Mouse (Mus musculus) neutrophil, adult 5-6 weeks (primary cell): Measurements from ENCODE around the gene Ctdsp2. TPM values are rescaled to one million over a fixed set of nuclear protein-coding genes. Genes with fewer than 3 reads are reported as not detected.
A peak's percentile ranks its signal among the peaks of the same experiment; 100 is the strongest.

Experiments used
- ATAC-seq: fragments of 151-379, 151-347 bp; 2 replicates; pipeline ENCODE4 v1.8.0; 2017; ENCODE audit warnings: mild to moderate bottlenecking, moderate TSS enrichment; ENCODE audit not compliant: insufficient number of reproducible peaks, poor library complexity, low FRiP score, severe bottlenecking; ENCODE audit errors: extremely low read depth
- total RNA-seq: library from RNA; stranded (forward); fragments of 200-1000 nt; gene quantifications from 2 replicates; pipeline ENCODE4 v1.2.3, GENCODE M21; 2017

Gene Ctdsp2
- total RNA-seq, 1 experiment from 2014 or later = 64.6 TPM

- no peak for ATAC-seq
Measured at GRCm38 (mm10) chr10:127033301-127033741, 54.8 kb downstream of the Ctdsp2 start.

- ATAC-seq = no peak
Measured at GRCm38 (mm10) chr10:127036273-127036672, 57.8 kb downstream of the Ctdsp2 start.

GRCm38 (mm10) chr10:127037641-127038040 is 59.1 kb downstream of the Ctdsp2 start:
- ATAC-seq = no peak

- ATAC-seq = no peak
Measured at GRCm38 (mm10) chr10:127040569-127041214, 62.2 kb downstream of the Ctdsp2 start.

- no peak for ATAC-seq
Measured at GRCm38 (mm10) chr10:127041274-127041766, 62.8 kb downstream of the Ctdsp2 start, which contains the start of the genes Mettl1 and Eef1akmt3. Mettl1 (plus strand) TSS chr10:127041414. Eef1akmt3 (minus strand) TSS chr10:127041513.

- peak; percentile 65 for ATAC-seq
Measured at GRCm38 (mm10) chr10:127041774-127042338, 63.3 kb downstream of the Ctdsp2 start.

- ATAC-seq = no peak
Measured at GRCm38 (mm10) chr10:127042468-127043115, 64.1 kb downstream of the Ctdsp2 start.

GRCm38 (mm10) chr10:127043187-127043586 is 64.7 kb downstream of the Ctdsp2 start:
- no peak for ATAC-seq

- no peak for ATAC-seq
Measured at GRCm38 (mm10) chr10:127047954-127048353, 69.4 kb downstream of the Ctdsp2 start, which contains the start of gene Cyp27b1. Cyp27b1 (plus strand) TSS chr10:127048250.

GRCm38 (mm10) chr10:127048608-127049394 is 70.3 kb downstream of the Ctdsp2 start:
- no peak for ATAC-seq

Other genes starting within 250 kb of the Ctdsp2 start
- 3.8 and 6.2 TPM in 2 replicates for gene Atp23, start 77.4 kb upstream of the Ctdsp2 start, total RNA-seq
- gene Avil, start 22.0 kb downstream of the Ctdsp2 start, total RNA-seq = 2.0 and 2.1 TPM in 2 replicates
- 8.6 and 12.9 TPM in 2 replicates for gene Tsfm, start 52.1 kb downstream of the Ctdsp2 start, total RNA-seq
- 4.3 and 8.3 TPM in 2 replicates for gene Mettl1, start 62.7 kb downstream of the Ctdsp2 start, total RNA-seq
- gene Eef1akmt3, start 62.8 kb downstream of the Ctdsp2 start, total RNA-seq = 0.23 TPM in 1 of 2 replicates, not detected in the other
- not detected in 2 replicates for gene Cyp27b1, start 69.5 kb downstream of the Ctdsp2 start, total RNA-seq
- gene March9, start 81.5 kb downstream of the Ctdsp2 start, total RNA-seq = 0.98 and 1.9 TPM in 2 replicates
- gene Cdk4, start 84.8 kb downstream of the Ctdsp2 start, total RNA-seq = 25.9 and 31.7 TPM in 2 replicates
- gene Tspan31, start 91.5 kb downstream of the Ctdsp2 start, total RNA-seq = 21.9 and 23.5 TPM in 2 replicates
- gene Agap2, start 96.6 kb downstream of the Ctdsp2 start, total RNA-seq = 54.4 and 60.8 TPM in 2 replicates
- gene Os9, start 142.4 kb downstream of the Ctdsp2 start, total RNA-seq = 157 and 176 TPM in 2 replicates
- 246 and 273 TPM in 2 replicates for gene B4galnt1, start 186.5 kb downstream of the Ctdsp2 start, total RNA-seq
- gene Slc26a10, start 201.9 kb downstream of the Ctdsp2 start, total RNA-seq = 2.5 and 3.0 TPM in 2 replicates
- not detected in 2 replicates for gene Arhgef25, start 211.4 kb downstream of the Ctdsp2 start, total RNA-seq
- 9.0 and 11.5 TPM in 2 replicates for gene Dtx3, start 217.0 kb downstream of the Ctdsp2 start, total RNA-seq
- 36.5 and 37.1 TPM in 2 replicates for gene Pip4k2c, start 232.9 kb downstream of the Ctdsp2 start, total RNA-seq